Mouse (Mus musculus): ENCODE measurements around the gene Gm20721.

GRCm38 (mm10) chr2:174291662-174292030 is 54.9 kb downstream of the Gm20721 start:
- TF ChIP-seq POLR2A (IDR thresholded peaks at IDR 0.05; ENCODE audit: insufficient read depth, low read depth, low read length) (no peak), CTCF (IDR thresholded peaks at IDR 0.05) (no peak)

Data from heart, adult 2 months (tissue).